Mouse (Mus musculus) left cerebral cortex, adult 2 months (tissue): ENCODE data around the gene Fem1b. TPM values are rescaled to one million over a fixed set of nuclear protein-coding genes. Genes with fewer than 3 reads are reported as not detected.
"Not testable (repeated sequence)": the region's sequence is repeated elsewhere in the genome, so short reads cannot be mapped to it uniquely, and the experiment has no call there.

Experiments used
- DNase-seq, 2 experiments: peaks; one replicate each; pipeline ENCODE4 v3.0.0; 2021 to 2022; ENCODE audit warnings: low spot score in 2 of 2, mixed read lengths in 1 of 2; ENCODE audit errors: extremely low spot score in 1 of 2
- H3K27ac ChIP-seq: fragments of 200-600 bp; 2 replicates; pipeline ENCODE4 v1.8.1; 2022
- H3K4me3 ChIP-seq: fragments of 200-600 bp; 2 replicates; pipeline ENCODE4 v1.8.1; 2022
- CTCF ChIP-seq: fragments of 200-600 bp; IDR thresholded peaks from 2 replicates; pipeline ENCODE4 v1.8.1; 2022; ENCODE audit warnings: antibody characterized with exemption, mild to moderate bottlenecking, moderate library complexity
- intact Hi-C: fragments of 180-260 bp; cut with DNase I; formaldehyde crosslinking; loops from one replicate; pipeline ENCODE4 v1.15.1; 2025
- long read RNA-seq, 2 experiments: library from polyadenylated mRNA; stranded (forward); transcript quantifications; one replicate each; pipeline ENCODE4 v2.0.0; 2021; ENCODE audit warnings: borderline mapping rate in 2 of 2
- total RNA-seq, 2 experiments: library from RNA; stranded (reverse); gene quantifications; 2 replicates each; pipeline ENCODE4 v1.2.3; 2021

Gene Fem1b
- 100 to 1,000 TPM; 104 to 107 TPM for total RNA-seq
- long read RNA-seq, experiment 1, full-length matches to known transcripts: 65 of 87 reads
- long read RNA-seq, experiment 1, partial matches to known transcripts: 0 of 87 reads
- long read RNA-seq, experiment 1, other reads (novel, unspliced or antisense): 22 of 87 reads
- long read RNA-seq, experiment 2, full-length matches to known transcripts: 84 of 100 reads
- long read RNA-seq, experiment 2, partial matches to known transcripts: 0 of 100 reads
- long read RNA-seq, experiment 2, other reads (novel, unspliced or antisense): 16 of 100 reads

- no peak; the same call in 1 of the 2 replicates for TF ChIP-seq CTCF
These were observed at the start of gene Fem1b for GRCm38 (mm10) chr9:62811516-62812121. Gene Fem1b (minus strand): TSS chr9:62811934.

DNA sequence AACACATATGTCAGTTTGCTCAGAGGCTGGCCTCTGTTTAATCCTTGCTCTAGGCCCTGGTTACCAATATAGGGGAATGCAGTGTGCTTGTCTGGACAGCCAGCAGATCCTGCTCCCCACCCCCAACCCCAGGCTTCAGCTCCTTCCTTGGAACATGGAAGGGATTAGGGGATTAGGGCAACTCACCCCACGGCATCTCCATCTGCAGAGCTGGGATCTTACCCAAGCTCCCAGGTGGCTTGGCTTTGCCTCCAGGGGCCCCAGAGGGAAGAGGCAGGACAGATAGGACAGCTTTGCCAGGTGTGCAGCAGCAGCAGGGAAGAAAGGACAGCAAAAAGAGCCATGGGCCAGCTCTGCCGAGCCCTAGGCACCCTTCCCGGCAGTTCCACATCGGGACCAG, 49.1 kb upstream of the Fem1b start:
- Histone ChIP-seq H3K27ac (no peak overlapping the region), H3K4me3 (no peak overlapping the region)
- no peak for TF ChIP-seq CTCF
- DNase-seq: no peak
- intact Hi-C loops: no loop called here

More at GRCm38 (mm10) chr9:62811516-62812121, at the start of gene Fem1b:
- peak within 1 kb of the TSS; percentile 99 for H3K27ac ChIP-seq
- peak; percentile 86 to 88 for DNase-seq
- intact Hi-C loops: loop anchor here (1.0 kb wide), 1 partner anchor 17 kb away; no protein-coding TSS in a partner anchor
- peak within 1 kb of the TSS; percentile 98 for H3K4me3 ChIP-seq

DNA sequence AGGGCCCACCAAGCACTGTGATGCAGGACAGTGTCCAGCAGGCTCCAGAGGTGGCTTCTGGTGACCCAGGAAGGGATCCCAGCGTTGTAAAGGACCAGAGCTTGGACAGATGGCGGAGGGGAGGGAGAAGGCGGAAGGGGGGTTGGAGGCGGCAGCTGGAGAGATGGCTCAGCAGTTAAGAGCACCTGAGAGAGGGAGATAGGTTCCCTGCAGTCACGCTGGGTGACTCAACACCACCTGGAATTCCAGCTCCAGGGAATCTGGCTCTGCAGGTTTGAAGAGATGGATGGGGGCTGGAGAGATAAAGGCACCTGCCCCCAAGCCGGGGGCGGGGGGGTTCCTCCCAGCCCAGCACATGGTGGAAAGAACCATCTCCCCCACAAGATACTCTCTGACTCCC, 48.4 kb upstream of the Fem1b start:
- H3K4me3 ChIP-seq, DNase-seq, H3K27ac ChIP-seq, intact Hi-C loops: not testable (repeated sequence)

GRCm38 (mm10) chr9:62858266-62859019, 46.7 kb upstream of the Fem1b start:
- TF ChIP-seq CTCF: no peak
- DNase-seq: no peak
- Histone ChIP-seq H3K27ac (no peak overlapping the region), H3K4me3 (no peak overlapping the region)
- intact Hi-C loops: no loop called here

DNA sequence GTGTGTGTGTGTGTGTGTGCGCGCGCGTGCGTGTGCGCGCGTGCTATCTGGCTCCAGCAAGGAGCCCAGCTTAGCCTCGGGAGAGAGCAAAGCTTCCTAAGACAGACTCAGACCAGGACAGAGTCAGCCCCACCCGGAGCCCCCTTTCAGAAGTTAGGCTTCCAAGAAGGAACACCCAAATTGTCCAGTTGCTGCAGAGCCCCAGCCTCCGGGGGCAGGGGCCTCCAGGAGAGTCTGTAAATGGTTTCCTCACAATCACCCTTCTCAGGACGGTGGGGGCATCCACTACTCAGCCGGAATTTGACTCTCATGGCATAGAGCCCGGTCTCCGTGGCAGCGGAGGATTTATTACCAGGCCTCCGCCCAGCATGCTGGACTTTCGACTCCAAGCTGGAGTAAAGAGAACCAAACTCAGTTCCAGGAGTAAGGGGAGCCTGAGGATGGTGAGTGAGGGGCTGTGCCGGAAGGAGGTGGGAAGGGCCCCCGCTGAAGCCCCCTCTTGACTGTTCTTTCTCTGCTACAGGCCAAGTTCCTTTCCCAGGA, 46.1 kb upstream of the Fem1b start, which contains the start of gene Calml4:
TSS of gene Calml4 (plus strand) at position 362 of the 543 bp plus-strand sequence.
- TF ChIP-seq CTCF: no peak
- DNase-seq: no peak
- intact Hi-C loops: no loop called here
- Histone ChIP-seq H3K4me3 (no peak within 1 kb of the TSS), H3K27ac (no peak within 1 kb of the TSS)

GRCm38 (mm10) chr9:62857216-62857615, 45.5 kb upstream of the Fem1b start:
- H3K27ac ChIP-seq: no peak overlapping the region
- H3K4me3 ChIP-seq: no peak overlapping the region
- intact Hi-C loops: no loop called here
- no peak for DNase-seq
- TF ChIP-seq CTCF: no peak

- TF ChIP-seq CTCF: no peak
- H3K27ac ChIP-seq: no peak overlapping the region
- intact Hi-C loops: no loop called here
- no peak for DNase-seq
- H3K4me3 ChIP-seq: no peak overlapping the region
These were observed 42.7 kb upstream of the Fem1b start for GRCm38 (mm10) chr9:62854483-62854882.

DNA sequence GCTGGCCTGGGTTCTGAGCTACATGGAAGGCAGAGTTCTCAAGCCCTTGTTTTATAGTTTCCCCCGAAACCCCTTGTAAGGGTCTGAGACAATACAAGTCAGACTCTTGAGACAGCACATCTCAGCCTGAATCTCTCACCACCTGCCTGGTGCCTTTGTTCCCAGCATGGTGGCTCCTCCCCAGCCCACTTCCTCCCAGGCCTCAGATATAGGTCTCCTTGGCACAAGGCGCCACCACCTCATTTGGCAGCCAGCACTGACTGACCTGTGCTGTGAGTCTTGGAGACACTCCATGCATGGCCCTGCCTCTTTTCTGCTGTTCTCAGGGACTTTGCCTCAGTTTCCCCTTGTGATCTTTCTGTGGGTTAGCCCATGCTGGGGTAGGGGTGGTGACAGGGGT, 39.8 kb upstream of the Fem1b start:
- H3K27ac ChIP-seq: no peak overlapping the region
- no peak for DNase-seq
- intact Hi-C loops: no loop called here
- no peak for TF ChIP-seq CTCF
- no peak overlapping the region for H3K4me3 ChIP-seq

- TF ChIP-seq CTCF: no peak
- no peak overlapping the region for H3K4me3 ChIP-seq
- no peak overlapping the region for H3K27ac ChIP-seq
- no peak for DNase-seq
- intact Hi-C loops: loop anchor here (10.0 kb wide), 1 partner anchor 546 kb away; the partner anchor contains the start of gene 2300009A05Rik
These were observed 36.9 kb upstream of the Fem1b start for GRCm38 (mm10) chr9:62848641-62849040.

DNA sequence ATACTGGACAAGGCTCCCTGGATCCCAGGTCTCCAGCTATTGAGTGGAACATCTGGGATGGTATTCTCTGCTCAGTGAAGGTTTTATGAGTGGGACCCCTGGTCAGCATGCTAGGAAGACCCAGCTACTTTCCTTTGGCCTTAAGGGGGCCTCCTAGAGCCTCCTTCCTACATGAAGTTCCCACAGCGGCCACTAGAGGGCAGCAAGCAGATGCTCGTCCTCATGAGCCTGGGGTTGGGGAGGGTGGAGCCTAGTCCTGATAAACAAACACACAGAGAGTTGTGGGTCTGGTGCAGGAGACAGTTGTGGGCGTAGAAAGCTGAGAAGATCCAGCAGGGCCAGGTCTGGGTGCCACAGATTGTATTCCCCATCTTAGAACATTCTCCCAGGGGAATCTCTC, 36.0 kb upstream of the Fem1b start:
- TF ChIP-seq CTCF: peak; percentile 99
- DNase-seq: peak; percentile 81 to 89
- intact Hi-C loops: loop anchor here (1.0 to 10.0 kb wide), 3 partner anchors 133 to 547 kb away; partner anchors contain the start of gene 2300009A05Rik
- Histone ChIP-seq H3K27ac (peak overlapping the region; percentile 50; the same call in 1 of the 2 replicates), H3K4me3 (peak overlapping the region; percentile 18)

GRCm38 (mm10) chr9:62844461-62844860, 32.7 kb upstream of the Fem1b start:
- TF ChIP-seq CTCF: no peak
- Histone ChIP-seq H3K27ac (no peak overlapping the region), H3K4me3 (no peak overlapping the region)
- intact Hi-C loops: loop anchor here (10.0 kb wide), 1 partner anchor 550 kb away; the partner anchor contains the start of gene 2300009A05Rik
- DNase-seq: no peak
